Mouse (Mus musculus): ENCODE measurements around the gene Ankrd28.

GRCm38 (mm10) chr14:31800446-31800845, 30.0 kb downstream of the Ankrd28 start:
- TF ChIP-seq CTCF (IDR thresholded peaks at IDR 0.05; ENCODE audit: borderline replicate concordance, extremely low read depth, insufficient read depth, insufficient read length): no peak
- TF ChIP-seq POLR2A (IDR thresholded peaks at IDR 0.05; ENCODE audit: borderline replicate concordance, extremely low read depth, insufficient read depth, insufficient read length, poor library complexity, severe bottlenecking): no peak

All from brain, embryonic 14.5 days (tissue).